Mouse (Mus musculus): Measurements from ENCODE around the gene Mapkapk2. TPM values are rescaled to one million over a fixed set of nuclear protein-coding genes. Genes with fewer than 3 reads are reported as not detected.

Mapkapk2 gene
- total and polyA plus RNA-seq, 3 experiments, result 53.2 to 85.4 TPM; not detected in 1

DNA sequence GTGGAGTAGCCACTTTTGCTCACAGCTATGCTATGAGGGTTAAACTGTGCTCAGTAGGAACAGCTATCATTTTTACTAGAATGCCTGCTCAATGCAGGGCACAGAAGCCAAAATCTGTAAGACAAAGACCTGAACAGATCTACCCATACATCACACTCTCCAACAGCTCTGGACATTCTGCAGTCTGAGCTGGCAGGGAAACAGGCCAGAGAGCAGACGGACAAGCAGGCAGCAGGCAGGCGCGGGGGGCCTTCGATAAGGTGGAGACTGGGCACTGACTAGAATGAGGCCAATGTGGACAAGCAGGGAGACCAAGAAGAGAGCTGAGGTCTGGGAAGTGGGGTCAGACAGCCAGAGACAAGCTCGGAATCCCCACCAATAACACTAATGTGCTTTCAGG, 37.8 kb downstream of the Mapkapk2 start:
- Histone ChIP-seq H3K4me3 (ENCODE audit: control insufficient read depth in 1 of 2, insufficient read depth in 1 of 2, low read depth in 2 of 2, low read length in 2 of 2) (no peak overlapping the region), H3K9ac (ENCODE audit: control insufficient read depth, low read depth, low read length, poor library complexity, severe bottlenecking) (no peak overlapping the region), H3K4me1 (ENCODE audit: control insufficient read depth in 1 of 2, insufficient read depth in 2 of 2, low read length in 2 of 2) (peaks cover 13 to 32% of the 10 kb centered on the region in 2 experiments), H3K36me3 (ENCODE audit: control insufficient read depth in 1 of 2, insufficient read depth in 2 of 2, low read length in 2 of 2) (peaks cover 0 to 26% of the 10 kb centered on the region in 2 experiments; a peak in 2 of 4 replicates), H3K79me2 (ENCODE audit: control insufficient read depth, insufficient read depth, low read length, poor library complexity) (peaks cover 14% of the 10 kb centered on the region), H3K9me3 (replicated peaks; ENCODE audit: insufficient read depth, low read length) (no peaks in the 10 kb centered on the region), H3K27ac (ENCODE audit: control insufficient read depth, low read depth, low read length) (no peak overlapping the region), H3K27me3 (ENCODE audit: control insufficient read depth in 1 of 2, insufficient read depth in 2 of 2, low read length in 2 of 2) (no peaks in the 10 kb centered on the region)
- DNase-seq (ENCODE audit: low read depth, low spot score), result no peak
- TF ChIP-seq NRF1 (IDR thresholded peaks at IDR 0.05; ENCODE audit: insufficient read depth, low read depth, low read length, poor library complexity, severe bottlenecking) (no peak), E2F4 (IDR thresholded peaks at IDR 0.05; ENCODE audit: borderline replicate concordance, low read depth, low read length) (no peak), GABPA (IDR thresholded peaks at IDR 0.05; ENCODE audit: low read depth, low read length) (no peak), ZC3H11A (IDR thresholded peaks at IDR 0.05; ENCODE audit: low read depth, low read length) (no peak), EP300 (IDR thresholded peaks at IDR 0.05; ENCODE audit: low read depth in 1 of 2, low read length in 2 of 2) (no peak), SIN3A (IDR thresholded peaks at IDR 0.05; ENCODE audit: low read length) (no peak), POLR2AphosphoS2 (IDR thresholded peaks at IDR 0.05; ENCODE audit: low read length) (no peak), POLR2AphosphoS5 (IDR thresholded peaks at IDR 0.05; ENCODE audit: borderline replicate concordance, low read depth, low read length) (no peak), MAZ (IDR thresholded peaks at IDR 0.05; ENCODE audit: low read depth, low read length) (no peak)

DNA sequence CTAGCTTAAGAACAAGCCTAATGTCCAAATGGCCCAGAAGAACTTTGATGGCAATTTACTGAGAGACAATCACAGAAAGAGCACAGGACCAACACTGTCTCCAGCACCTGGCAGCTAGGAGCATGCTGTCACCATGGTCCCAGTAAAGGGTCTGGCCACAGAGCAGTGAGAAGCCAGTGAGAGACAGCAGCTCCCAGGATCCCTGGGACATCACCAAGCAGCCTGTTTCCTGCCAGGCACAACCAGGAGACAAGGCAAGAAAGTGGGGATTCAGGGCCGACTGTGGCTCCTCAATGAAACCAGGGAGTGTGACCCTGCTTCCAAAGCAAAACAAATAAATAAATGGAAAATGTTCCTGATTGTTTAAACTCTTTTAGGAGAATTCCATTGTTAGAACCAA, 38.2 kb downstream of the Mapkapk2 start:
- Histone ChIP-seq H3K27ac (ENCODE audit: control insufficient read depth, low read depth, low read length) (no peak overlapping the region), H3K4me1 (ENCODE audit: control insufficient read depth in 1 of 2, insufficient read depth in 2 of 2, low read length in 2 of 2) (peaks cover 13 to 28% of the 10 kb centered on the region in 2 experiments), H3K79me2 (ENCODE audit: control insufficient read depth, insufficient read depth, low read length, poor library complexity) (peaks cover 14% of the 10 kb centered on the region), H3K27me3 (ENCODE audit: control insufficient read depth in 1 of 2, insufficient read depth in 2 of 2, low read length in 2 of 2) (no peaks in the 10 kb centered on the region), H3K9ac (ENCODE audit: control insufficient read depth, low read depth, low read length, poor library complexity, severe bottlenecking) (no peak overlapping the region), H3K36me3 (ENCODE audit: control insufficient read depth in 1 of 2, insufficient read depth in 2 of 2, low read length in 2 of 2) (peaks cover 0 to 22% of the 10 kb centered on the region in 2 experiments; a peak in 2 of 4 replicates), H3K9me3 (replicated peaks; ENCODE audit: insufficient read depth, low read length) (no peaks in the 10 kb centered on the region), H3K4me3 (ENCODE audit: control insufficient read depth in 1 of 2, insufficient read depth in 1 of 2, low read depth in 2 of 2, low read length in 2 of 2) (no peak overlapping the region)
- DNase-seq (ENCODE audit: low read depth, low spot score), result no peak
- TF ChIP-seq SMC3 (IDR thresholded peaks at IDR 0.05; ENCODE audit: low read depth, low read length) (no peak), MXI1 (IDR thresholded peaks at IDR 0.05; ENCODE audit: low read depth, low read length) (no peak), ZMIZ1 (IDR thresholded peaks at IDR 0.05; ENCODE audit: low read depth, low read length) (no peak), JUND (IDR thresholded peaks at IDR 0.05; ENCODE audit: low read depth, low read length) (no peak)

DNA sequence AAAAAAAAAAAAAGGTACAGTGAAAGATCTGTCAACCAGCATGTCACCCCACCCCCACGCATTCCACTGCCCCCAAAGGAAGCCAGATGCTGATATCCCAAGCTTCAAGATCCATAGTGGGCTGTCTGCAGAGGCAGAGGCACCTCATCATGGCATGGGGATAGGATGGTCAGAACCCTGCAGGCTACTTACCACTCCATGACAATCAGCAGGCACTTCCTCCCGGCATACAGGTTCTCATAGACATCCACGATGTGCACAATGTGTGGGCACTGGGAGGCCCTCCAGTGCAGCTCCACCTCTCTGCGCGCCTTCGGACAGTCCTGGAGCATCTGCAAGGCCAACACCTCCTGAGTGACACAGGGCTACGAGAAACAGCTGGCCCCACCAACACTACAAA, 39.2 kb downstream of the Mapkapk2 start:
- Histone ChIP-seq H3K27me3 (ENCODE audit: control insufficient read depth in 1 of 2, insufficient read depth in 2 of 2, low read length in 2 of 2) (no peaks in the 10 kb centered on the region), H3K27ac (ENCODE audit: control insufficient read depth, low read depth, low read length) (no peak overlapping the region), H3K79me2 (ENCODE audit: control insufficient read depth, insufficient read depth, low read length, poor library complexity) (peaks cover 13% of the 10 kb centered on the region), H3K9me3 (replicated peaks; ENCODE audit: insufficient read depth, low read length) (no peaks in the 10 kb centered on the region), H3K9ac (ENCODE audit: control insufficient read depth, low read depth, low read length, poor library complexity, severe bottlenecking) (no peak overlapping the region), H3K4me3 (ENCODE audit: control insufficient read depth in 1 of 2, insufficient read depth in 1 of 2, low read depth in 2 of 2, low read length in 2 of 2) (no peak overlapping the region), H3K36me3 (ENCODE audit: control insufficient read depth in 1 of 2, insufficient read depth in 2 of 2, low read length in 2 of 2) (peaks cover 0 to 17% of the 10 kb centered on the region in 2 experiments; a peak in 2 of 4 replicates), H3K4me1 (ENCODE audit: control insufficient read depth in 1 of 2, insufficient read depth in 2 of 2, low read length in 2 of 2) (peaks cover 13 to 19% of the 10 kb centered on the region in 2 experiments)
- DNase-seq (ENCODE audit: low read depth, low spot score), result no peak
- TF ChIP-seq SMC3 (IDR thresholded peaks at IDR 0.05; ENCODE audit: low read depth, low read length) (no peak), E2F4 (IDR thresholded peaks at IDR 0.05; ENCODE audit: borderline replicate concordance, low read depth, low read length) (no peak), UBTF (IDR thresholded peaks at IDR 0.05; ENCODE audit: borderline replicate concordance, insufficient read depth, low read depth, low read length) (no peak), MAFK (IDR thresholded peaks at IDR 0.05; ENCODE audit: borderline replicate concordance, low read depth, low read length) (no peak), CHD1 (IDR thresholded peaks at IDR 0.05; ENCODE audit: low read depth, low read length) (no peak), EP300 (IDR thresholded peaks at IDR 0.05; ENCODE audit: low read depth in 1 of 2, low read length in 2 of 2) (no peak), JUND (IDR thresholded peaks at IDR 0.05; ENCODE audit: low read depth, low read length) (no peak), USF1 (IDR thresholded peaks at IDR 0.05; ENCODE audit: low read depth, low read length) (no peak), NELFE (IDR thresholded peaks at IDR 0.05; ENCODE audit: low read depth, low read length) (no peak), ZKSCAN1 (IDR thresholded peaks at IDR 0.05; ENCODE audit: low read depth, low read length) (no peak), NRF1 (IDR thresholded peaks at IDR 0.05; ENCODE audit: insufficient read depth, low read depth, low read length, poor library complexity, severe bottlenecking) (no peak), ELF1 (IDR thresholded peaks at IDR 0.05; ENCODE audit: low read depth, low read length) (no peak), RAD21 (IDR thresholded peaks at IDR 0.05; ENCODE audit: low read depth, low read length) (no peak)
